Mouse (Mus musculus) lung, postnatal 25 days (tissue): ENCODE results near the gene Shprh.
A peak's percentile ranks its signal among the peaks of the same experiment; 100 is the strongest.
"Not testable (repeated sequence)": the region's sequence is repeated elsewhere in the genome, so short reads cannot be mapped to it uniquely, and the experiment has no call there.

Source experiments
- DNase-seq: peaks from one replicate; pipeline ENCODE4 v3.0.0; 2022; ENCODE audit warnings: low spot score

The Shprh gene

GRCm38 (mm10) chr10:11148884-11149741 is at the start of gene Shprh:
Gene Shprh, plus strand, starts transcription at chr10:11149427.
- DNase-seq = peak; percentile 99

GRCm38 (mm10) chr10:11121781-11122180 is 27.4 kb upstream of the Shprh start:
- DNase-seq = no peak

GRCm38 (mm10) chr10:11145580-11145979 is 3.6 kb upstream of the Shprh start:
- DNase-seq = no peak

GRCm38 (mm10) chr10:11148446-11148845 is 781 bp upstream of the Shprh start:
- DNase-seq = no peak

- DNase-seq = no peak
Measured at GRCm38 (mm10) chr10:11149742-11150125, 507 bp downstream of the Shprh start.

- no peak for DNase-seq
Measured at GRCm38 (mm10) chr10:11151644-11152043, 2.4 kb downstream of the Shprh start.

- DNase-seq = no peak
Measured at GRCm38 (mm10) chr10:11157039-11157438, 7.8 kb downstream of the Shprh start.

GRCm38 (mm10) chr10:11164537-11164936 is 15.3 kb downstream of the Shprh start:
- no peak for DNase-seq

GRCm38 (mm10) chr10:11170252-11170651 is 21.0 kb downstream of the Shprh start:
- DNase-seq = no peak

GRCm38 (mm10) chr10:11171615-11172014 is 22.4 kb downstream of the Shprh start:
- DNase-seq = no peak

- DNase-seq = peak; percentile 7
Measured at GRCm38 (mm10) chr10:11172519-11172918, 23.3 kb downstream of the Shprh start.

- DNase-seq = no peak
Measured at GRCm38 (mm10) chr10:11175801-11176482, 26.7 kb downstream of the Shprh start.

GRCm38 (mm10) chr10:11180077-11180476 is 30.9 kb downstream of the Shprh start:
- no peak for DNase-seq

- DNase-seq = no peak
Measured at GRCm38 (mm10) chr10:11197341-11197740, 48.1 kb downstream of the Shprh start.

GRCm38 (mm10) chr10:11198346-11198745 is 49.1 kb downstream of the Shprh start:
- no peak for DNase-seq

- DNase-seq = no peak
Measured at GRCm38 (mm10) chr10:11199980-11200379, 50.8 kb downstream of the Shprh start.

- DNase-seq = not testable (repeated sequence)
Measured at GRCm38 (mm10) chr10:11205883-11206282, 56.7 kb downstream of the Shprh start.

- DNase-seq = no peak
Measured at GRCm38 (mm10) chr10:11208670-11209069, 59.4 kb downstream of the Shprh start.

GRCm38 (mm10) chr10:11212003-11212402 is 62.8 kb downstream of the Shprh start:
- DNase-seq = peak; percentile 8

GRCm38 (mm10) chr10:11226442-11226841 is 77.2 kb downstream of the Shprh start:
- DNase-seq = no peak

- DNase-seq = no peak
Measured at GRCm38 (mm10) chr10:11229545-11230178, 80.4 kb downstream of the Shprh start.

GRCm38 (mm10) chr10:11233208-11233607 is 84.0 kb downstream of the Shprh start:
- no peak for DNase-seq

GRCm38 (mm10) chr10:11242988-11243387 is 93.8 kb downstream of the Shprh start:
- DNase-seq = not testable (repeated sequence)
